Mouse (Mus musculus) embryo, embryonic 10 days (tissue): ENCODE results near the gene Cd86.

Experiments used
- DNase-seq: peaks from one replicate; pipeline ENCODE4 v3.0.0-alpha.2; 2015; ENCODE audit warnings: low spot score

Gene Cd86

GRCm38 (mm10) chr16:36665782-36666181 is at the start of gene Cd86:
TSS of gene Cd86 (minus strand) at chr16:36666081.
- DNase-seq, result no peak

DNA sequence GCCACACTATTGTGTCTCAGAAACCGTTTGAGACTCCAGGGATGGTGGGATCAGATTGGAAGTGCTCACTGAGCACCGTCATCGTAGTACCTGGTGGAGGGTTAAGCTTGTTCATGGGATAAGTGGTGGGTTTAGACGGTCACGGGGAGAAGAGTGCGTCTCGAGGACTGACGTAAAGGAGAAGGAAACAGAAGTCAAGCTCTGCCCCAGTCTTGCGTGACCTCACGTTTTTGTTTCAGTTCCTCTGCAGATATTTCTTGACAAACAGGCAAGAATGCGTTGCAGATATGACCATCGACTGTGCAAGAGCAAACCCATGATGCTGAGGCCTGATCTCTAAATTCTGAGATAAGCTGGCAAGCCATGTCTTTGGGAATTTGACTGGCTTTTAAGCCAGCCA is 45.9 kb upstream of the Cd86 start:
- no peak for DNase-seq

GRCm38 (mm10) chr16:36710794-36711193 is 44.9 kb upstream of the Cd86 start:
- DNase-seq, result no peak

GRCm38 (mm10) chr16:36709405-36709804 is 43.5 kb upstream of the Cd86 start:
- DNase-seq, result no peak

DNA sequence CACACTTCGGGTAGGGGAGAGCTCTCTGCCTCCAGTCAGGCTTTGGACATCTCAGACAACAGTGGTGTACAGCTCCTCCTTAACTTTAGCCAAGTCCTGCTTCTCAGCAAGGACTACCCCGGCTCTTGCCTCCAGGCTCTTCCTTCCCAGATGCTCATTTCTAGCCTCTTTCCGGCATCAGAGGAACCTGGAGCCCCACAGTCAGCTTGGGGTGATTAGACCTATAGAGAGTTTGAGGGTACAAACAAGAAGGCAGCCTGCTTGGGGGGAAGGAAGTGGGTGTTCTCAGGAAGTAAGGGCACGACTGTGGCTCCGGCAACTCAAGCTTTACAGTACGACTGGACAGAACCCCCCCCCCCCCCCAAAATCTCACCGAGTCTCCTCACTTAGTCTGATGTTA is 42.9 kb upstream of the Cd86 start:
- DNase-seq, result no peak

GRCm38 (mm10) chr16:36707702-36708423 is 42.0 kb upstream of the Cd86 start:
- DNase-seq, result no peak

DNA sequence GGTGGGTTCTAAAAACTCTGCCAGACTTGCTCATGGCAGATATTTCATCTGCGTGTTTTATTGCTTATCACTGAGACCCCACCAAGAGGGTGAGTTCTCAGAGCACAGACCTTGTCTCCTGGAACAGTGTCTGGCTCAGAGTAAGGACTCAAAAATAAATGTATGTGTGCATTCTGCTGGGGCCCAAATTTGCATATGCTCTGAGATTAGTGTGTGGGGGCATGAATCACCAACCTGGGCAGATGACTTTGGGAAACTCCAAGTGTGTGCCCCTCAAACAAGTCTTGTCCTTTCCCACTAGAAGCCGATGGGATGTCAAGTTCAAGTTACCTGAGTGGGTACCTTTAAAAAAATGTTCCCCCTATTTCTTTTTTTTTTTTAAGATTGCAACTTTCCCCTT is 34.6 kb upstream of the Cd86 start:
- DNase-seq, result no peak

- no peak for DNase-seq
Observed at GRCm38 (mm10) chr16:36697331-36697730, 31.4 kb upstream of the Cd86 start.

- DNase-seq, result no peak
Observed at GRCm38 (mm10) chr16:36694798-36695290, 29.0 kb upstream of the Cd86 start.

GRCm38 (mm10) chr16:36693818-36694413 is 28.0 kb upstream of the Cd86 start, which contains the start of gene Ildr1:
TSS of gene Ildr1 (plus strand) at chr16:36693978.
- no peak for DNase-seq

DNA sequence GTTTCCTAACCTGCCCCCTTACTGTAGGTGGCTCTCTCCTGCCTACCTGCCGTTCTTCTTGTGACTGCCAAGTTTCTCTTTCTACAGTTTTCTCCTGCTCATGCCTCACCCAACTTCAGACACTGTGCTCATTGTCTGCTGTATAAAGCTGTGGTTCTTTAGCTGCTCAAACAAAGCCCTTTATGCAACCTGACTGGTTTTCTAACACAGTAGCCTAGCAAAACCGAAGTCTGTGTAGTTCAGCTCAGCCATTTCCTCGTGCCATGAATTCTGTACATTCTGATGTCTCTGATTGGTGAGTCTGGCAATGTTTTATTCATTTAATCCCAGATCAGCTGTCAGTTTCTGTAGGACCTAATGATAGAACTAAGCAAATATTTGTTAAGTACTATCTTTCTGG is 25.6 kb upstream of the Cd86 start:
- no peak for DNase-seq

GRCm38 (mm10) chr16:36688076-36688475 is 22.2 kb upstream of the Cd86 start:
- no peak for DNase-seq

DNA sequence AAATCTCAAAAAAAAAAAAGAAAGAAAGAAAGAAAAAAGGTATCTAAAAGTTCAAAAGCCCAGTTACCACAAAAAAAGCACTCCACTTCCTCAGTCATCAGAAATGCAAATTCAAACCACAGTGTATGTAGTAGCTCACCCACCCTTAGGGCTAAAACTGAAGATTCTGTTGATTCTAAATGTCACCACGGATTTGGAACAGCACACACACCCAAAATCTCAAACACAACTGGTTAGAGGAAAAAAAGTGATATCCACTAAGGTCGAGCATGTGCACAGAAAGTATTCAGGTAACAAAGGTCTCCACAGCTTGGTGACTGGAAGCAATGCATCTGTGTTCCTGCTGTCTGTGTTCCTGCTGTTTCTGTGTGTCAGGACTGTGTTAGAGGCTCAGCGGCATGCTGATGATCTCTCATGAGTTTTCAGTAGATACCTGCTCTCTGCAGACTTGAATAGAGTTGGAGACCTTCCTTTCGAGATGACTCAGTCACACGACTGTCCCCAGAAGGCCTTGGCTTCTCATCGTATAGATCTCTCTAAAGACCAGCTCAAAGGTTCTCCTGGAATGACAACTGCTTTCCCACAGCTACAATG is 18.5 kb upstream of the Cd86 start:
- DNase-seq, result no peak

DNA sequence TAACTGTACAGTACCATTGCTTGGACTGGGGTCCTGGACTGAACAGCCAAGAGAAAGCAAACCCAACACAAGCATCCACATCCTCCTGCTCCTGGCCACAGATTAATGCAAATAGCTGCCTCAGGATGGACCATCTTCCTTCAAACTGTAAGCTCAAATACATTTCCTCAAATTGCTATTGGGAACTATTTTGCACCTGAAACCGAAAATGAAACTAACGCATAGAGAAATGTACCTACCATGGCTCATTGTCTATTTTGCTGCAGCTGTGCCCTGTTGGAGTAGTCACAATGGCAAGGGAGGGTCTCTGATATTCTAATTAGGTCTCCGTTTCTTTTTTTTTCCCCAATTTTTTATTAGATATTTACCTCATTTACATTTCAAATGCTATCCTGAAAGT is 15.9 kb upstream of the Cd86 start:
- DNase-seq, result no peak

DNA sequence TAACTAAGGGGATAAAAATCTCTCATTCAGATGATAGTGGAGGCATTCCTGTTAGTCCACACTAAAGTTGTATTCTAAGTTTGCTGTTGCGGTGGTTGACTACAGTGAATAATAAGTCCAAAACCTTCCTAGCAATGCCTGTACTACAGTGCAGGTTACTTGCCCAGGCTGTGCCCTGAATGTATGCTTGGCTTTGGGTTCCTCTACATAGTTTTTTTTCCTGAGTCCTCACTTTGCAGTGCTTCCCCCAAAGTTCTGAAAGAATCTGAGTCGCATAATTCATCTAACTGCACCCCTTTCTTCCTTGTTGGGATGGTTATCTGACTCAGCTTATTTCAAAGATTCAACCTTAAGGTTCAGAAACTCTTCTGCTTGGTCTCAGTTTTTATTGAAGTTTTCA is 10.0 kb upstream of the Cd86 start:
- no peak for DNase-seq

- DNase-seq, result no peak
Observed at GRCm38 (mm10) chr16:36675304-36675703, 9.4 kb upstream of the Cd86 start.

DNA sequence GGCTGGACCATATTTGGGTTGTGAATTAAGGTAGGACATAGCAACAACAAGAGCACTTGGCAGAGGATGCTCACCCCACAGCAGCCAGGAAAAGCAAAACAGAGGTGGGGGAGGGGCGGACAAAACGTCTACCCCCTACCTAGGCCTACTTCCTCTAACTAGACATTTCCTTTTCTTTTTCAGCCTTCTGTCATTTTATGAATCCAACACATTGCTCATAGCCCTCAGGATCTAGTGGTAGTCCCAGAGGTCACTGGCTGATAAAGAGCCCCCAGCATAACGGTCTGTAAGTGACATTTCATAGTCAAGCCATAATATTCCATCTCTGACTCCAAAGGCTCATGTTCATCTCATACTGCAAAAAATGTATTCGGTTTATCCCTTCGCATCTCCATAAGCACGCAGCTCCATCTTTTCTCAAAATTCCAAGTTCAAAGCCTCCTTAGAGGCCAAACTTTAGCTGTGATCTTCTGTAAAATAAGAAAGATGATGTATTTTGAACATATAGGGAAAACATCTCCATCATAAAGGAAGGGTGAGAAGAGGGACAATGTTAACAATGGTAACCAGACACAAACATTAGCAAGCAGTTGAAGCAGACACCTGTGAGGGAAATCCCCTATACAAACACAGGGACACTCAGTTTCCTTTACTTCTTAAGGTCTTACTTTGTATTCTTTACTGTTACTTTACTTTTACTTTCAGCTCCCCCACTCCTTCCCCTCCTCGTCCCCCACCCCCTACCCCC is 8.8 kb upstream of the Cd86 start:
- DNase-seq, result no peak

- DNase-seq, result no peak
Observed at GRCm38 (mm10) chr16:36673196-36673595, 7.3 kb upstream of the Cd86 start.

GRCm38 (mm10) chr16:36670590-36670989 is 4.7 kb upstream of the Cd86 start:
- DNase-seq, result no peak

DNA sequence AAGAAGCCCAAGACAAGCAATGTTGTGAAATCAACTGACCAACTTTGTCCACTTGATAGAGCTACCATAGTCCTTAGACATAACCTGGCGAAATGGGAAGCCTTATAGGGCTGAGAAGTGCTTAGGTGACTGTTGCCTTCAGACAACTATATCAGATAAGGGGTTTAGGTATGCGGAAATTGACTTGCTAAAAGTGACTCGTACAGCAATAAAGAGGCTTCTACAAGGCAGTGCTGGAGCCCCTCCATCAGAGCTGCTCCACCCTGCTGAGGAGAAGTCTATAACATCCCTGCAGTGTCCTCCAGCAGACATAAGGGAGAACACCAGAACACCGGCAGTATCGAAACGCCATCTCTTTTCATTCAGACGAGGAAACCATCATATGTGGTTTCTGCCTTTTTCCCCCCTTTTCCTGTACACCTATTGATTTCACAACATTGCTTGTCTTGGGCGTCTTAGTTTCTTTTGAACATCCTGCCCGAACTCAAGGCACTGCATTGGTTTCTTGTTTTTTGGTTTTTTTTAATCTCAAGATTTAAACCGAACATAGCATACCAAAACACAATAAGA is 652 bp upstream of the Cd86 start:
- no peak for DNase-seq

DNA sequence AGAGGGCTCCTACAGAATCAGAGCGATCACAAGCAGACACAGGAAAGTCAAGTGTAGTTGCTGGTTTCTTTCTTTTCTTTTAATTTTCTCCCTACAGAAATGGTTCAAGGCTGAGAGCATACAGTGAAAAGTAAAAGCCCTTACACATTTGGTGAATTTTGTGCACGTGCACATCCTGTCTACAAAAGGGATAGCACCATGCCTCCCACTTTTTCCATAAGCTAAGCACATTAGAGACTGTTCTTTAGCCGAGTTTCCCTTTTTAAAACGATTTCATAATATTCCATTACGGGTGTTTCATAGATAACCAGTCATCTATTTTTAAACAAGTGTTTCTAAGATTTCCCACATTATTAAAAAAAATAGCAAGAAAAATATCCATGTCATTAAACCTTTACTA is 2.4 kb downstream of the Cd86 start:
- DNase-seq, result no peak

GRCm38 (mm10) chr16:36661330-36661729 is 4.6 kb downstream of the Cd86 start:
- DNase-seq, result no peak
